Mouse (Mus musculus) embryonic facial prominence, embryonic 12.5 days (tissue): Measurements from ENCODE around the gene Tarbp2. TPM values are rescaled to one million over a fixed set of nuclear protein-coding genes. Genes with fewer than 3 reads are reported as not detected.
A peak's percentile ranks its signal among the peaks of the same experiment; 100 is the strongest.

Experiments used
- ATAC-seq: fragments of 200-750 bp; cut with Nextera tagmentation; 2 replicates; pipeline ENCODE4 v1.8.0; 2017; ENCODE audit not compliant: insufficient number of reproducible peaks, insufficient read depth, low FRiP score, low TSS enrichment
- H3K27ac ChIP-seq: fragments of 300-500 bp; sonication (generic); 2 replicates; pipeline ENCODE4 v1.5.1; 2016; ENCODE audit warnings: mild to moderate bottlenecking
- H3K27me3 ChIP-seq: fragments of 300-500 bp; sonication (generic); 2 replicates; pipeline ENCODE4 v1.6.1; 2016; ENCODE audit warnings: mild to moderate bottlenecking, moderate library complexity
- H3K36me3 ChIP-seq: fragments of 300-500 bp; sonication (generic); 2 replicates; pipeline ENCODE4 v1.6.1; 2016; ENCODE audit warnings: mild to moderate bottlenecking
- H3K4me1 ChIP-seq: fragments of 300-500 bp; sonication (generic); 2 replicates; pipeline ENCODE4 v1.6.1; 2016
- H3K4me2 ChIP-seq: fragments of 300-500 bp; sonication (generic); replicated peaks from 2 replicates; pipeline ENCODE4 v1.6.1; 2016; ENCODE audit warnings: mild to moderate bottlenecking, moderate library complexity
- H3K4me3 ChIP-seq: fragments of 300-500 bp; sonication (generic); 2 replicates; pipeline ENCODE4 v1.5.1; 2016; ENCODE audit warnings: mild to moderate bottlenecking
- H3K9ac ChIP-seq: fragments of 300-500 bp; sonication (generic); 2 replicates; pipeline ENCODE4 v1.6.1; 2016; ENCODE audit warnings: mild to moderate bottlenecking, moderate library complexity
- H3K9me3 ChIP-seq: fragments of 300-500 bp; sonication (generic); 2 replicates; pipeline ENCODE4 v1.6.1; 2016; ENCODE audit warnings: mild to moderate bottlenecking, moderate library complexity
- WGBS: fragments of 180-500 bp; shearing (Covaris S2); methylation state at CpG from one replicate; pipeline ENCODE4 v1.1.7; 2016; 5-methylcytosine and 5-hydroxymethylcytosine counted together
- polyA plus RNA-seq: library from polyadenylated mRNA; unstranded; fragments of >200 nt; fragmentation: Nextera tagmentation; extraction: Ambion mirVana; gene quantifications from 2 replicates; pipeline ENCODE4 v1.2.1, GENCODE M21; 2016

Gene Tarbp2
- polyA plus RNA-seq = 114 and 119 TPM in 2 replicates

DNA sequence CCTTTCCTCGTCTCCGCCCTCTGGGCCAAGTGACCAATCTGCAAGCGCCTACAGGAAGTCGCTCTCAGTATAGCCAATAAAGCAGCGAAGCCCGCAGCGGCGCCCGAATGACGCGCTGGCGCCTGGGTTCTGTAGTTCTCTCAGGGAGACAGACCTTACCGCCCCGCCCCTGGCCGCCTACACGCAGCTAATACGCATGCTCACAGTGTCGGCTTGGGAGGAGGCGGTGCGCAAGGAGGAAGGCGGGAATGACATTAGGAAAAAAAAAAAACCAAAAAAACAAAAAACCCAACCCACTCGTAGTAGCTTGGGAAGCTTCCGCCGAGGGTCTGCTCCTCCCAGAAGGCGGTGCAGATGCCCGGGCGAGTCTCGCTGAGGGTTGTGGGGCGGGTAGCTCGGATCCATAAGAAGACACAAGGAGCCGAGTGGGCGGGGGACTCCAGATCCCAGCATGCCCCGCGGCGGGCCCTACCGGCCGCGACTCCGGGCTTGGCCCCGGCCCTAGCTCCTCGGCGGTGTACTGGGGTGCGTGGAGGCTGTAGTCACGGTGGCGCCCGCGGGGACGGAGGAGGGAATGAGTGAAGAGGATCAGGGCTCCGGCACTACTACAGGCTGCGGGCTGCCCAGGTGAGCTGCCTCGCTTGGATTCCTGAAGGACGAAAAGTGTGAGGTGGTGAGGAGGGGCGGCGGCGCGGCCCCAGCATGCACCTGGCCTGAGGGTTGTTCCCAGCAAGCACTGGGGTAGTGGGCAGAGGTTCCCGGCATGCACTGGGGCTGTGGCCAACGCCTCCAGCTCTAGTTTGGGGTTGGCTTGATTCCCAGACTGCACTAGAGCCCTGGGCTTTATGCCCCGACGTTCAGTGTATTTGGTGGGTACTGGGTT, at the start of gene Tarbp2:
TSS of gene Tarbp2 (plus strand) at position 217 of the 883 bp plus-strand sequence.
- H3K27me3 ChIP-seq = no peaks in the 10 kb centered on the region
- peaks cover 25% of the 10 kb centered on the region for H3K36me3 ChIP-seq
- peak; percentile 93 for ATAC-seq
- H3K4me2 ChIP-seq = peak within 1 kb of the TSS; percentile 86
- peak within 1 kb of the TSS; percentile 99 for H3K27ac ChIP-seq
- WGBS = under 1% methylated on average over 60 of the region's 60 CpGs
- H3K9ac ChIP-seq = peak within 1 kb of the TSS; percentile 81
- no peaks in the 10 kb centered on the region for H3K9me3 ChIP-seq
- H3K4me3 ChIP-seq = peak within 1 kb of the TSS; percentile 53
- H3K4me1 ChIP-seq = peaks cover 26% of the 10 kb centered on the region

GRCm38 (mm10) chr15:102468675-102469370, 49.2 kb upstream of the Tarbp2 start:
- H3K27me3 ChIP-seq = no peaks in the 10 kb centered on the region
- 95% methylated on average over 9 of the region's 9 CpGs for WGBS
- H3K4me1 ChIP-seq = peaks cover 12% of the 10 kb centered on the region; the same call in 1 of the 2 replicates
- no peak overlapping the region for H3K4me3 ChIP-seq
- H3K9me3 ChIP-seq = no peaks in the 10 kb centered on the region
- no peak for ATAC-seq
- H3K9ac ChIP-seq = no peak overlapping the region
- H3K4me2 ChIP-seq = no peak overlapping the region
- H3K36me3 ChIP-seq = peaks cover 4% of the 10 kb centered on the region; the same call in 1 of the 2 replicates
- no peak overlapping the region for H3K27ac ChIP-seq

DNA sequence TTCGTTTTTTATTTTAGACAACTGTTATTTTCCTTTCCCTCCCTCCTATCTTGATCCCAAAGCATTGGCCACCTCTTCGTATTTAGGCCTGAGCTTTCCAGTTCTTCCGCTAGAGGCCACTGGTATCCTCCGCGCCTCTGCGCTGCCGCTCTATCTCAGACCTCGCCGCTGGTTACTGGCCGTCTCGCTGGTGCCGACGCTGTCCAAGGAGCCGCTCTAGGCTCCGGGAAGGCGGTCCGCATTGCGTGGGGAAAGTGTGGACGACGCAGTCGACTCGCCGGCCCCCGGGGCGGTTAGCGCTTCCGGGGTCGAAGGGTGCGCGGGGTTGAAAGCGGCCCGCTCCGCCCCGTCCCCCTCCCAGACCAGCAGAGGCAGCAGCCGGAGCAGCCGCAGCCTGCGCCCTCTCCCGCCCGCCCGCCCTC, 47.8 kb upstream of the Tarbp2 start, which contains the start of gene Pcbp2:
TSS of gene Pcbp2 (plus strand) at position 357 of the 422 bp plus-strand sequence.
- WGBS = under 1% methylated on average over 32 of the region's 40 CpGs

GRCm38 (mm10) chr15:102470605-102471294, 47.2 kb upstream of the Tarbp2 start:
- under 1% methylated on average over 51 of the region's 67 CpGs for WGBS
- Histone ChIP-seq H3K4me2 (peak overlapping the region; percentile 68), H3K9ac (peak overlapping the region; percentile 94), H3K4me1 (peaks cover 12% of the 10 kb centered on the region; the same call in 1 of the 2 replicates), H3K27ac (peak overlapping the region; percentile 98), H3K4me3 (peak overlapping the region; percentile 85), H3K36me3 (peaks cover 22% of the 10 kb centered on the region), H3K27me3 (no peaks in the 10 kb centered on the region), H3K9me3 (no peaks in the 10 kb centered on the region)
- peak; percentile 38; the same call in 1 of the 2 replicates for ATAC-seq

More for the DNA sequence above, 47.8 kb upstream of the Tarbp2 start, which contains the start of gene Pcbp2:
- peak within 1 kb of the TSS; percentile 85 for H3K4me3 ChIP-seq
- H3K36me3 ChIP-seq = peaks cover 17% of the 10 kb centered on the region
- H3K4me1 ChIP-seq = peaks cover 12% of the 10 kb centered on the region; the same call in 1 of the 2 replicates
- peak; percentile 100 for ATAC-seq
- peak within 1 kb of the TSS; percentile 94 for H3K9ac ChIP-seq
- peak within 1 kb of the TSS; percentile 98 for H3K27ac ChIP-seq
- H3K27me3 ChIP-seq = no peaks in the 10 kb centered on the region
- peak within 1 kb of the TSS; percentile 68 for H3K4me2 ChIP-seq
- H3K9me3 ChIP-seq = no peaks in the 10 kb centered on the region

GRCm38 (mm10) chr15:102471295-102471645, 46.7 kb upstream of the Tarbp2 start:
- Histone ChIP-seq H3K9ac (peak overlapping the region; percentile 94), H3K4me1 (peaks cover 12% of the 10 kb centered on the region; the same call in 1 of the 2 replicates), H3K27ac (peak overlapping the region; percentile 98), H3K36me3 (peaks cover 28% of the 10 kb centered on the region), H3K4me3 (peak overlapping the region; percentile 85), H3K9me3 (no peaks in the 10 kb centered on the region), H3K4me2 (peak overlapping the region; percentile 68), H3K27me3 (no peaks in the 10 kb centered on the region)
- ATAC-seq = no peak
- WGBS = under 1% methylated on average over 10 of the region's 10 CpGs

GRCm38 (mm10) chr15:102471727-102472126, 46.3 kb upstream of the Tarbp2 start:
- Histone ChIP-seq H3K27ac (no peak overlapping the region), H3K4me1 (peaks cover 12% of the 10 kb centered on the region; the same call in 1 of the 2 replicates), H3K4me2 (peak overlapping the region; percentile 68), H3K9ac (peak overlapping the region; percentile 94), H3K4me3 (peak overlapping the region; percentile 85), H3K9me3 (no peaks in the 10 kb centered on the region), H3K27me3 (no peaks in the 10 kb centered on the region), H3K36me3 (peaks cover 32% of the 10 kb centered on the region)
- ATAC-seq = no peak

DNA sequence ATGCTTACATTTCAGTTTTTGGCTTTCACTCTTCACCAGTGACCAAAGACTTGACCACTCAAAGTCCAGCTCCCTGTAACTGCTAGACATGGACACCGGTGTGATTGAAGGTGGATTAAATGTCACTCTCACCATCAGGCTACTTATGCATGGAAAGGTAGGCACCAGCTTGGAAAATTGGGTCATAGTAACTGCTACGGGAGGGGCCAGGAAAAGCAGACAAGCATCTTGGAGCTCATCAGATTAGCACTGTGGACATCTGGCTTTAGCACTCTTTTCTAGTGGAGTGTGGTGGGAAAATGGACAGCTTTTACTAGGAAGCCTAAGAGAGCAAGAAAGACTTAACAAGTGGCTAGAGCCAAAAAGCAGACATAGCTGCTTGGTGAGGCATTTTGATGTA, 44.7 kb upstream of the Tarbp2 start:
- H3K4me2 ChIP-seq = peak overlapping the region; percentile 27; the same call in 1 of the 2 replicates
- ATAC-seq = no peak
- no peak overlapping the region for H3K27ac ChIP-seq
- no peaks in the 10 kb centered on the region for H3K9me3 ChIP-seq
- no peak overlapping the region for H3K4me3 ChIP-seq
- H3K36me3 ChIP-seq = peaks cover 46% of the 10 kb centered on the region
- WGBS = 64% methylated on average over 2 of the region's 2 CpGs
- H3K9ac ChIP-seq = no peak overlapping the region
- H3K4me1 ChIP-seq = peaks cover 12% of the 10 kb centered on the region; the same call in 1 of the 2 replicates
- H3K27me3 ChIP-seq = no peaks in the 10 kb centered on the region

- Histone ChIP-seq H3K4me1 (peaks cover 12% of the 10 kb centered on the region; the same call in 1 of the 2 replicates), H3K4me3 (no peak overlapping the region), H3K27me3 (no peaks in the 10 kb centered on the region), H3K9me3 (no peaks in the 10 kb centered on the region), H3K4me2 (no peak overlapping the region), H3K27ac (no peak overlapping the region), H3K9ac (no peak overlapping the region), H3K36me3 (peaks cover 57% of the 10 kb centered on the region)
- ATAC-seq = no peak
- WGBS = 92% methylated on average over 2 of the region's 2 CpGs
These were observed 43.5 kb upstream of the Tarbp2 start for GRCm38 (mm10) chr15:102474520-102474919.

GRCm38 (mm10) chr15:102483136-102483535, 34.9 kb upstream of the Tarbp2 start:
- Histone ChIP-seq H3K4me1 (no peaks in the 10 kb centered on the region), H3K4me3 (no peak overlapping the region), H3K27ac (no peak overlapping the region), H3K9ac (no peak overlapping the region), H3K4me2 (no peak overlapping the region), H3K27me3 (no peaks in the 10 kb centered on the region), H3K36me3 (peaks cover 76% of the 10 kb centered on the region), H3K9me3 (no peaks in the 10 kb centered on the region)
- 89% methylated on average over 3 of the region's 3 CpGs for WGBS
- ATAC-seq = no peak

DNA sequence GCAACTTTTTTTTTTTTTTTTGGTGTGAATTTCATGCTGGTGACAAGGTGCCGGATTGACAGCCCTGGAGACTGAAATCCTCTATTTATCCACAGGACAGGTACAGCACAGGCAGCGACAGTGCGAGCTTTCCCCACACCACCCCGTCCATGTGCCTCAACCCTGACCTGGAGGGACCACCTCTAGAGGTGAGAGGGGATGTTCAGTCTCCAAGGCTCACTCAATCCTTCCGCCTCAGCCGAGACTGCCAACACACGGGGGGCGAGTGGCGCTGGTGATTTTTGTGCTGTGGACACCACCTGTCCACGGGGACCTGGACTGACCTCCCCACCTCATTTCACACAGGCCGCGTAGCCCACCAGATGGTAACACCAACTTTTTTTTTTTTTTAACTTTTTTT, 32.1 kb upstream of the Tarbp2 start:
- H3K9ac ChIP-seq = no peak overlapping the region
- no peaks in the 10 kb centered on the region for H3K9me3 ChIP-seq
- no peak overlapping the region for H3K4me2 ChIP-seq
- H3K27me3 ChIP-seq = no peaks in the 10 kb centered on the region
- peaks cover 82% of the 10 kb centered on the region for H3K36me3 ChIP-seq
- 90% methylated on average over 12 of the region's 12 CpGs for WGBS
- H3K27ac ChIP-seq = no peak overlapping the region
- no peak for ATAC-seq
- no peak overlapping the region for H3K4me3 ChIP-seq
- no peaks in the 10 kb centered on the region for H3K4me1 ChIP-seq

- Histone ChIP-seq H3K9ac (no peak overlapping the region), H3K27ac (no peak overlapping the region), H3K4me3 (no peak overlapping the region), H3K4me1 (no peaks in the 10 kb centered on the region), H3K27me3 (no peaks in the 10 kb centered on the region), H3K36me3 (peaks cover 83% of the 10 kb centered on the region), H3K4me2 (no peak overlapping the region), H3K9me3 (no peaks in the 10 kb centered on the region)
- 66% methylated on average over 1 of the region's 1 CpGs for WGBS
- no peak for ATAC-seq
These were observed 30.3 kb upstream of the Tarbp2 start for GRCm38 (mm10) chr15:102487664-102488063.
